Mouse (Mus musculus) thymus, postnatal 25 days (tissue): ENCODE data around the gene Cnot2.
"Not testable (repeated sequence)": the region's sequence is repeated elsewhere in the genome, so short reads cannot be mapped to it uniquely, and the experiment has no call there.

ENCODE experiments used
- DNase-seq: peaks from one replicate; pipeline ENCODE4 v3.0.0; 2022

The Cnot2 gene

DNA sequence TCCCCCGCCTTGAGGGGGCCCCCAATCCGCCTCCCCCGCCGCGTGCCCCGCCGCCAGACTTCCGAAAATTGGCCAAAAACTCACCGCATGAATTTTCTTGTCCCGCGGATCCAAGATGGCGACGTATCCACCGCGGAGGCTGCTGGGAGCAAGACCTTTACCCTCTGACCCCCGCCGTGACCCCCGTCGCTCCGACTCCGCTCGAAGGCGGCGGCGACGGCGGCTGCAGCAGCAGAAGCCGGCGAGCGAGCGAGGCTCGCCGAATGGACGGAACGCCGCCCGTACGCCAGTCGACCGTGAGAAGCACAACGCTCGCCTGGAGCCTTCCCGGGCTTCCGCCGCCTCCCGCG lies at the start of gene Cnot2:
Gene Cnot2, minus strand, starts transcription at position 143 of the 350 bp plus-strand sequence.
- peak; percentile 93 for DNase-seq

DNA sequence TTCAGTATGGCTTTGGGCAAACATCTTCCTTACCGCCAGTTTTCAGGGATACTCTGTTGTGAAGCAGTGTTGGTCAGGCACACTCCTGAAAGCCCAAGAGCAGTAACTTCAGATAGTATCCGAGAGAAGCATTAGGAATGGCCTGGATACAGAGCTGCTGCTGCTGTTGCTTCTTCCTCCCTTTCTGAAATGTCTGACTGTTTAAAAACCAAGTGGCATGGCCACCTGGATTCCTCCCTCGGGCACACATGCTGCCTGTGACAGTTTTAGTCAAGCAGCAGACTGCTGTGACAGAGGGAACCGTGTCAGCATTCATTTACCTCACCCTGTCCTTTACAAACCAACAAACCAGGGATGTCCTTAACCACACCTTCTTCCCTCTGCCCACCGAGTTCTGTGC lies 47.6 kb upstream of the Cnot2 start:
- no peak for DNase-seq

DNA sequence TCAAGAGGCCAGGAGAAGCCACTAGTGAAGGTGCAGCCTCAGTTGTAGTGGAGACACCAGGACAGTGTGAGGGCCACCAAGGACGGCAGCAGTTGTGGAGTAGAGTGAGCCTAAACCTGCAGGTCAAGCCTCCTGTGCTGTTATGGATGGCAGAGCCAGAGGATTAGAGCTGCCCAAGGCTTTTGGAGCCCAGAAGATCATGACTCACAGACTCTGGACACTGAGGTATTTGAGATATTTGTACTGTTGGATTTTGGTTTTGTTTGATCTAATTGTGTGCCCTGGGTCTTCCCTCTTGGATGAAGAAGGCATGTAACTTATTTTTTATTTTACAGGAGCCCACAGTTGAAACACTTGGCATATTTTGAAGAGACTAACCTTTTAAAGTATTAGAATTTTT lies 44.7 kb upstream of the Cnot2 start:
- DNase-seq, result no peak

DNA sequence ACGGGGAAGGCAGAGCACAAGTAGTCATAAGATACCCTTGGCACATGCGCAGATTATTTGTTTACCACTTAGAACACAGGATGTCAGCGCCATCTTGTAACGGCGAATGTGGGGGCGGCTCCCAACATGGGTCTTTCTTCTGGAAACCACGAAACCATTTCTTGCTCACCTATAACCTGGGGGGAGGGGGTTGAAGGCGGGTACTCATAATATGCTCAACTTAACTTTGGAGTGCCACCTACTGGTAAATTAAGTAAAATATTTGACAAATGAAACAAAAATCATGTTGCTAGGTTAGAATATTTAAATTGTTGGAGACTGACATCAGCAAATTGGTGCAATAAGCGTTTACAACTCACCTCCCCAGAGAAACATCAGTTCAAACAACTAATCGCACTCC lies 31.9 kb upstream of the Cnot2 start:
- peak; percentile 59 for DNase-seq

DNA sequence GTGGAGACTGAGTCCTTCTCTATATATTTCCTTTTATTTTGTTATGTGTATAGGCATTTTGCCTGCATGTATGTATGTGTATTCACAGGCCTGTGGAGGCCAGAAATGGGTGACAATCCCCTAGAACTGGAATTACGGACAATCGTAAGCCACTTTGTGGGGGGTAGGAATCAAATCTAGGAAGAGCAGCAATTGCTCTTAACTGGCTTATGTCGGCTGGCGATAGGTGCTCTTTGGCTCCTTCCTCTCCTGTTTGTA lies 23.5 kb upstream of the Cnot2 start:
- no peak for DNase-seq

DNA sequence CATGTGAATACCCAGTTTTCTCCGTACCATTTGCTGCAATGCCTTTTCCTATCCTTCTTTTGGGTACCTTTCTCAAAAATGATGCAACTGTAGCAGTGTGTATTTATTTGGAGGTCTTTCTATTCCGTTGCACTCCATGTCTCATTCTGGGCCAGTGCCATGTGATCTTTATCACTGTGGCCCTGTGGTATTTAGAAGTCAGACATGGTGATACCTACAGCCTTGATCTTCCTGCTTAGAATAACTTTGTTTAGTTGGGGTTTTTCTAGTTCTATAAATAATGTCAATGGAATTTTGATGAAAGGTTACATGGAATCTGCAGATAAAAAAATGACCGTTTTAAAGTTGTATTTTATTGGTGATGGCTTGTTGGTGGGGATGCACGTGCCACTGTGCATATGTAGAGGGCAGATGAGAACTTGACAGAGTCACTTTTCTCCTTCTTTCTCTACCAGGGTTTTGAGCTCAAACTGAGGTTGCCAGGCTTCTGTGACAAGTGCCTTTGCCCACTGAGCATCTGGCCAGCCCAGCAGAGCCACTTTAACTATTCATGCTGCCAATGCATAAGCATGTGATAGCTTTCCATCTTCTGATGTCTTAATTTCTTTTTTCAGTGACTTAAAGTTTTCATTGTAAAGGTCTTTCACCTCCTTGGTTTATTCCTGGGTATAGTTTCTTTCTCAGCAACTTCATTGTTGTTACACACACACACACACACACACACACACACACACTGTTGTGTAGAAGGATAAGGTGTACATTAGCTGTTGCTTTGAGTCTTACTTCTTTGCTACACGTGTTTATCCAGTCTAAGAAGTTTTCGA lies 23.0 kb upstream of the Cnot2 start:
- no peak for DNase-seq

DNA sequence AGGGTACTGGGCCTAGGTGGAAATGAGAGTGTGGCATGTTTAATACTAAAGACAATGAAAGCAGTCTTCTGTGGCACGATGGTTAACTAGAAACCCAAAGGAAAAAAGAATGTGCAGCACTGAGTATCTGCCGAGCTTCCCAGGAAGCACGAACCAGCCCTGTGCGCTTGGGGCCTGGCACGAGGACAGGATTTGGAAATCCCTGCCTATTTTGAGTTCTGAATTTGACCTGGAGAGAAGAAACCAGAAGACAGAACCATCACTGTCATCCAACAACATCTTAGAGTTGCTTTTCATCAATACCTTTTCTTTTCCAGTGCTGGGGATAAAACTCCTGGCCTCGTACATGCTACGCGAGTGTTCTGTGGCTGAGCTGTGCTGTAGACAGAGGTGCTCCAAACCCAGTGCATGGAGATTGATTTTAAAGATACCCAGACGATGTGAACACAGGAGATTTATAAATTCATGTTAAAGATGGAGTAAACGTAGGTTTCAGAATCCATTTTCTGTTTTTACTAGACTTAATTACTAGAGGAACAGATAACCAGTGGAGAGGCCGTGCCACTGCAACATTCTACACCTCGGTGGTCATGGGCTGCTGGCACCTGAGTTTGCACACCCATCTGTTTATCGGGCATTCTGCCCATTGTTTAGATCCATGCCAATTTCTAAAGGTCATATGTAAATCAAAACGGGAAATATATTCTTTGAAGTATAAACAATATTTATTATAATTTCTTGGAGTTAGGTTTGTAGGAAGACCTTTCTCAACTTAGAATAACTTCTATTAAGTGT lies 17.9 kb upstream of the Cnot2 start:
- no peak for DNase-seq

DNA sequence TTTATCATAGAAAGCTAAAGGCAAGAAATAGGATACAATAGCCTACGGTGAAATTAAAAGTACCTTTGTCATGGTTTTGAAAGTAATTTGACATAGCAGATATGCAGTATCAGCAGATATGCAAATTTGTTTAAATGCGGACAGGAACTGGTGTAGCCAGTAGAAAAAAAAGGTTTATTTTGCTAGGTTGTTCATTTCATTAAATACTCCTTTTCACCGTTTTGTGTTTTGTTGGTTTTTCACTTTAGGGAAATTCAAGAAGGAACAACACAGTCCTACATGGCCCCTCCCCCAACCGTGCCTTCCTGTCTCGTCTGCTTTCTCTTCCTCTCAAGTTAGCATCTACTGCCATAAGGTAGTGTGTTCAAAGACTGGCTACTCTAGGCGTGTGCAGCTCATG lies 1.4 kb upstream of the Cnot2 start:
- peak; percentile 69 for DNase-seq

DNA sequence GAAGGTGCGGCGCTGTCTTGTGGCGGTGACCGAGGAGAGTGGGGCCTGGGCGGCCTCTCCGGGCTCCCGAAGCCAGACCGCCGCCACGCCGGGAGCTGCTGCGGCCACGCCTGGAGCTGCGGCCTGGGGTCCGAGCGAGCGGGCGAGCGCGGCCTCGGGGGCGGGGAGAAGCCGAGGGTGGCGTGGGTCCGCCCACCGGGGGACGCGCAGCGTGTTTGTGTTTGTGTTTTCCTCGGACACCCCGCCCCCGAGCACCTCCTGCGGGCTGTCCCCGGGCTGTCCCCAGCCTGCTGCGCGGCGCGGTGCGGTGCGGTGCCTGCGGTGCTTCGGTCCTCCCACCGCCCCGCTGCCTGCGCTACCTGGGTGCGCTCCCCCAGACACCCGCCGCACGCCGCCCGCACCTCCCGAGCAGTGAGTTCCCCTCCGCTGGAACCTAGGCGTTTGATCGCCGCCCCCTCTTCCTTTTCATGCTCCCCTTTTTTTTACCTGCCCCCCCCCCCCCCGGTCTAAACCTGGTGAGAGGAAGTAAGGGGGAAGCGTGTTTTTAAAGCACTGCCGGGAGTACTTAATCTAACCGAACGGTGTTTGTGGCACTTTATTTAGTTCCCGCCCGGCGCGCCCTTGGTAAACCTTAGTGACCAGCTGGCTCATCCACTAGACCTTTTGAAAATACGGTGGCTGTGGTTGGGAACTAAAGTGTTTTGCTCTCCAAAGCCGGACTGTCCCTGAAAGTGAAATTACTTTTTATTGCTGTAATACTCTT lies 589 bp upstream of the Cnot2 start:
- peak; percentile 77 for DNase-seq

DNA sequence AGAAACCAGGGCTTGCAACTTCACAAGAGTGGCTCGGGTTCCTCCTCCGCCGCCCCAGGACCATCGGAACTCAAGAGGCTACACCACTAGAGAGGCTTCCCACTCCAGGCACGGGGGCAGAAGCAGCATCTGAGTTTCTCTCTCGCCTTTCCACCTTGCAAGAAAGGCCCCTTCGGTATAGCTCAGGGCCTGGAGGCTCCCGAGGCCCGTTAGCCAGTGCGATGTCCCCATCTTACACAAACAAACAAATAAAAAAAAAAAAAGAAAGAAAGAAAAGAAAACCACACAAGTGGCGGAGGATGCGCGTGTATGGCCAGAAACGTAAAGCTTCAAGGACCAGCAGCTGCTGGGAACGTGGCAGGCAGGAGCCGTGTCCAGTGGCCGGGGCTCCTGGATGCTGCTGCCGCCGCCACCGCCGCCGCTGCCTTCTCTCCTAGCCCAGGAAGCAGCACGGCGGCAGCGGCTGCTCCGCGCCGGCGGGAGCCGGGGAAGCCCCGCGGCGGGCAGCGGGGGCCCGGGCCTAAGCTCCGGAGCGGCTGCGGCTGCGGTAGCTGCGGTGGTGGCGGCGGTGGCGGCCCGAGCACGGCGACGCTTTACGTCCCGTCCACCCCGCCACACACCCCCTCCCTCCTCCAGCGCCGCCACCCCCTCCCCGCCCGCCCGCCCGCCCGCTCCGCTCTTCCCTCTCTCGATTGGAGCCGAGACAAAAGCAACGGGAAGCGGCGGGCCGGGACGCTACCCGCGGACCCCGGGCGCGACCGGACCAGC lies 536 bp downstream of the Cnot2 start:
- peak; percentile 69 for DNase-seq

DNA sequence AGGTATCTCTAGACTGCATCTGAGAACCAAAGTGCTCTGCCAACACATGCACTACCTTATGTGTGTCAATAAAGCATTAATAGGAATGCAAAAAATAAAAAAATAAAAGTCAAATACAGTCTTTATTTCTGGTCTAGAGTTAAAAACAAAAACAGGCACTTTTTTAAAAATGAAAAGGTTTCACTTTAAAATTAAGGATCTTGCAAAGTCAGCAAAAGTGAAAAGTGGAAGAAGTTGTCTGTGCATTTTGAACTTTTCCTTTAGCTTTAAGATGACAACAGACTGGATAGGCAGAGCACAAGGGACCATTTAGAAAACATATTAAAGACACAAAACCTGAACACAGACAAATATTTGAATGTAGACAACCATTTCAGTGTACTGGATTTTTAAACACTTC lies 1.8 kb downstream of the Cnot2 start:
- DNase-seq, result no peak

DNA sequence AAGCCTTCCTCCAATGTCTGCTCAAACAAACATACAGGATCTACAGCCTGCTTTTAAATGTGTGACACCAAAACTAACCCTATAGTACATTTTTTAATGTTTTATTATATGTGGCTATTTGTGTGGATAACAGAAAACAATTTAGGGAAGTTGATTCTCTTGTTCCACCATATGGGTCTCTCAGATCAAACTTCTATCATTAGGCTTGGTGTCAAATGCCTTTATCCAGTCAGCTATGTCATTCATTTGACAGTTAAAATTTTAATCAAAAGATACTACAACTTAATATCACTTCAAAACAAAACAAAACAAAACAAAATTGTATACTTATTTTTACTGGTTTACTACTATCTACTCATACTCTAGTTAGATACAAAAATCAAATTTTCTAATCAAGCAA lies 2.9 kb downstream of the Cnot2 start:
- no peak for DNase-seq

DNA sequence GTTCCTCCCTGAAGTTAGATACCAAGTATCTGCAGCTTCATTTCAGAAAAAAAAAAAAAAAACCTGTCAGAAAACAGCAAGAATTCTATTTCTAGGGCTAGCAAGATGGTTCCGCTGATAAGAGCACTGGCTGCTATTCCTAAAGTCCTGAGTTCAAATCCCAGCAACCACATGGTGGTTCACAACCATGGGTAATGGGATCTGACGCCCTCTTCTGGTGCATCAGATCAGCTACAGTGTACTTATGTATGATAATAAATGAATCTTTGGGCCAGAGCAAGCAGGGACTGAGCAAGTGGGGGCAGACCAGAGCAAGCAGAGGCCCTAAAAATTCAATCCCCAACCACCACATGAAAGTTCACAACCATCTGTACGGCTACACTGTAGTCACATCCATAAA lies 4.1 kb downstream of the Cnot2 start:
- no peak for DNase-seq

DNA sequence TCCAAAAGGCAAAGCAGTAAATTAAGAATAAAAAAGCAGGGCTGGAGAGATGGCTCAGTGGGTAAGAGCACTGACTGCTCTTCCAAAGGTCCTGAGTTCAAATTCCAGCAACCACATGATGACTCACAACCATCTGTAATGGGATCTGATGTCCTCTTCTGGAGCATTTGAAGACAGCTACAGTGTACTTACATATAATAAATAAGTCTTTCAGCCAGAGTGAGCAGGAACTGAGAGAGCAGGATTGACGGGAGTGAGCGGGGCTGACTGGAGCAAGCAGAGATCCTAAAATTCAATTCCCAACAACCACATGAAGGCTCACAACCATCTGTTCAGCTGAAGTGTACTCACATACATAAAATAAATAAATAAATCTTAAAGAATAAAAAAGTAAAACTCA lies 5.2 kb downstream of the Cnot2 start:
- not testable (repeated sequence) for DNase-seq

DNA sequence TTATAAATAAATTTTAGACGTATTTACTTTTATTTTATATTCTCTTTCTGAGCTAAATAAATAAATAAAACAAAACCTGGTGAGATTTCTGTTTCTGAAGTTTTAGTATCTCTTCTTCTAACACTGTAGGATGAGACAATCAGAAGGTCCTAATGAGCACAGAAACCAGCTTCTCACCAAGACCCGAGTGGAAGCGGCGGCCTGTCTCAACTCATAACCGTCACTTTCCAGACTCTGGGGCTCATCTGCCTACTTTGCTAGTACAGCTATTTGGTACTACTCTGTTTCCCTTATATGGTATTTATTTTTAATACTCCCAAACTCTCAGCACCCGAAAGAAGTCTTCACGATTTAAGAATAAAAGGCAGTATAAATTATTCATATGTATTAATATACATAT lies 10.8 kb downstream of the Cnot2 start:
- DNase-seq, result no peak

DNA sequence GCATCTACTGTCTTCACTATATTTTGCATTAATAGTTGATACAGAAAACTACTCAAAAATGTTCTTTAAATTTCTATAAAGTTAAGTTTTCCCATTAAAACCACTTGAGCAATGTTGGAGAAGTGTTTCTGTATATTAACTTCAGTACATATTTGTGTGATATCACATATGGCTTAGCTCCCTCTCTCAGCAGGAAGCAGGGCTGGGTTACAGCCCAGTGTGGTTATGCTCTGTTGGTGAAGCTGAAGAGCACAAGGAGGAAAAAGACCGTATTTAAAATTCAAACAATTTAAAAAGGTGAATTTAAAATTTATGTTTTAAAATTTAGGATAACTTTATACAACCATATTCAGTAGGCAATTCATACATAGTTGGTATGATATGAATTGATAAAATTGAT lies 12.8 kb downstream of the Cnot2 start:
- no peak for DNase-seq

DNA sequence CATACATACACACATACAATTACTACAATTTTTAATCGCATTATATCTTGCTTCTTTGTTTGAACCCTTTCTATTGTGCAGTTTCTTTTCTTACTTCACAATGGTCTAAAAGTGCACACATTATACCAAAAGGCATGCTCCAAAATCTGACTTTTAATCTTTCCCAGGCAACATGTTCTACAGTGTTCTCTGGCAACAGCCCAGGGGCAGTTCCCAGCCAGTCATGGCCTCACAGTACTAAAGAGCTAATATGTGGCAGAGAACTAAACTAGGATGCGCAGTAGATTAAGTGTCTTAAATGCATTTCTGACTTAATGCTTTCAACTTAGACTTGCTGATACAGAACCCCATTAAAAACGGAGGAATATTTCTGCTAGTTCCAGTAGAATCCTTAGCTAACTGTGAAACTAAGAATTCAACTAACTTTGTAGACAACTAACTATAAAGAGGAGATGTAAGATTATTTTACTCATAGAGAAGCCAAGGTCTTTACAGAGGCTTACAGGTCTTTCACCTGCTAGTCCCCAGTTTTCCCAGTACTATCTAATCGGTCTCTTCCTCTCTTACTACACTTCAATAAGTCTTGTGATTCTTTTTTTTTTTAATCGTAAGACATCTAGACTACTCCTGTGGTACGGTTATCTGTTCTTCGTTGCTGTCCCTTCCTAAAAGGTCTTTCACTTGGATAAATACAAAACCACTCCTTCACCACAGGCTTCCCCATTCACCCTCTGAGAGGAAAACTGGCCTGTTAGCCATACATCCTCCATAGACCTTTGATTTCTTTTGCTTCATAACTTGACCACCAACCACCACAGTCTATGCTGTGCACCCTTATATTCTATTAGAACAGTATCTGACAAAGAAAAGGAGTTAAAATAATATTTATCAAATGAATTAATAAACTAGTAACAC lies 13.6 kb downstream of the Cnot2 start:
- no peak for DNase-seq

DNA sequence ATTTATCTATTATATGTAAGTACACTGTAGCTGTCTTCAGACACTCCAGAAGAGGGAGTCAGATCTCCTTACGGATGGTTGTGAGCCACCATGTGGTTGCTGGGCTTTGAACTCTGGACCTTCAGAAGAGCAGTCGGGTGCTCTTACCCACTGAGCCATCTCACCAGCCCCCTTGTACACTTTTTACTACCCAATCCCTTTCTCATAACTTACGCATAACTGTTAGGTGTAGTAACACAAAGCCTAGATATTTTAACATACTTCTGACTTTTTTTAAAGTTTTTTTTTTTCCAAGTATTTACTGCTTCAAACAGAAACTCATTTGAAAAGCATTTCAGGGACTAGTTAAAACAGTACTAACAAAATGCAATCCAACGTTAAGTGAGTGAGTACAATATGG lies 14.8 kb downstream of the Cnot2 start:
- DNase-seq, result not testable (repeated sequence)

DNA sequence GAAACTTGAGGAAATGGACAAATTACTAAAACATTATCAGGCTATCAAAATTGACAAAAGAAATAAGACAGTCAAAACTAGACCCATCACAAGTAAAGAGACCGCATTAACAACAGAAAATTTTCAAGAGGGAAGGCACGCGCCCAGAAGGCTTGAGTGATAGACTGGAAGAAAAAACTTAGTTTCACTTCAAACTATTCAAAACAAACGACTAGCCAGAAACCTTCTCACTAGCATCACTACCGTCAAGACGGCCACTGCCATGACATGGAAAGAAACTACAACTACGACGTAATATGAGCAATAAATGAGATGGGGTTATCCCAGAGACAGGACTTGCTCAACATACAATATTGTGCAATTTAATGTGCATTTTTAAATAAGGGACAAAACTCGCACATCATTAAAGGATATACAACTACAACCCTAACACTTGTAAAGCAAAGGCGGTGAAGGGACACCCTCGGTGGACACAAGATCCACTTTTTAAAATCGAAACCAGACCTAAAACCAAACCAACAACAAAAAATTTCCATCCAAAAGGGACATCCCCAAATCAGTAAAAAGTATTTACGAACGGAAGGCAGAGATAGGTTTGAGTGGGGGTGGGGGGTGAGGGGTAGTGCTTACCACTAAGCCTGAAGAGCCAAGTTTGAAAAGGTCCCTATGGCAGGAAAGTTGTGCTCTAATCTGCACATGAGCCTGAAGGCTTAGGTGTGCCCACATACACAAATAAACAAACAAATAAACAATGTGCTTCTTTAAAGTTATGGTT lies 16.3 kb downstream of the Cnot2 start:
- DNase-seq, result no peak

DNA sequence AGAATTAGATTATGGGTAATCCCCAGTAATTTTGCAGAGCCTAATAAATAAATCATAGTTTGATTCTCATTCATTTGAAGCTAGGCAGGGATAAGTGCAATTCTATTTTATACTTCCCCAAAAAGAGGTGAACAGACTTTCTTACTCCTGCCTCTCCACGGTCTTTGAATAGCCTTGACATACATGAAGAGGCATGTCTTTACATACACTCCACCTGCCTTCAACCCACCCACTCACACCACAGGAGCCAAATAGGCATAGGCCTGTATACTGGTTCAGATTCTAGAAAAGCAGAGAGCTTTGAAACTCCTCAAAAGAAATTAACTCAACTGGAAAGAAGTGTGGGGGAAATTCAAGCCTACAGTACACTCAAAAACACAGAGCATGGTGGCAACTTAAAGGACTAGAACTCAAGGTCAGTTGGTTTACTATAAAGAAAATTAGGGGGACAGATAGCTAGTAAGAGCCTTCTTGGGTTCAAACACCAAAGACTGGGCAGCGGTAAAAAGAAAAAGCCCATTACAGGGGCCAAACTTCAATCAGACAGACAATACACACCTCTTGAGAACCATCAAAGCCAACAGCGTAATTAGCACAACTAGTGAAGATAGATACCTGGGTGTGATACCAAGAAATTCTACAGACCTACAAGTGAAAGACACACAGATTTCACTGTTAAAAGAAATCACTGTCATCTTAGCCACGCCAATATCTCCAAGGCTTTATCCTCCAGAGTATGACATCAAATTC lies 18.4 kb downstream of the Cnot2 start:
- no peak for DNase-seq

DNA sequence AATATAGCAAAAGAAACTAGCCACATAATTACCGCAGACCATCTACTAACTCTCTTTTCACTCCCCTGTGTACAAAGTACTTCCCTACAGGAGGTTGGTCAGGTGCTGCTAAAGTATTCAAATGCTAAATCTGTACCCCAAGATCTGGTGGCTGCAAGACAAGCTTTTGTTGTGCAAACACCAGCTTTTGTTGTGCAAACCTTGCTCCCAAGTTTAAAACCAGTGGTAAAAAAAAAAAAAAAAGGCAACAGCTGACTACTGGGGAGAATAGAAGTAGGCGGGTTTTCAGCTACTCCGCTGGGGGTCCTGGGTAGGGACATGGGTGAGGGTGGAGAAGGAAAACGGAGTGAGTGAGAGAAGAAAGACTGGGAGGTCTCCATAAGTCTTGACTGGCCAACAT lies 19.1 kb downstream of the Cnot2 start:
- no peak for DNase-seq
